Mouse (Mus musculus): Measurements from ENCODE around the gene Asb17. TPM values are rescaled to one million over a fixed set of nuclear protein-coding genes. Genes with fewer than 3 reads are reported as not detected.
"Not testable (repeated sequence)": the region's sequence is repeated elsewhere in the genome, so short reads cannot be mapped to it uniquely, and the experiment has no call there.

Asb17 gene
- total RNA-seq, 2 experiments from 2014 or later, result not detected

DNA sequence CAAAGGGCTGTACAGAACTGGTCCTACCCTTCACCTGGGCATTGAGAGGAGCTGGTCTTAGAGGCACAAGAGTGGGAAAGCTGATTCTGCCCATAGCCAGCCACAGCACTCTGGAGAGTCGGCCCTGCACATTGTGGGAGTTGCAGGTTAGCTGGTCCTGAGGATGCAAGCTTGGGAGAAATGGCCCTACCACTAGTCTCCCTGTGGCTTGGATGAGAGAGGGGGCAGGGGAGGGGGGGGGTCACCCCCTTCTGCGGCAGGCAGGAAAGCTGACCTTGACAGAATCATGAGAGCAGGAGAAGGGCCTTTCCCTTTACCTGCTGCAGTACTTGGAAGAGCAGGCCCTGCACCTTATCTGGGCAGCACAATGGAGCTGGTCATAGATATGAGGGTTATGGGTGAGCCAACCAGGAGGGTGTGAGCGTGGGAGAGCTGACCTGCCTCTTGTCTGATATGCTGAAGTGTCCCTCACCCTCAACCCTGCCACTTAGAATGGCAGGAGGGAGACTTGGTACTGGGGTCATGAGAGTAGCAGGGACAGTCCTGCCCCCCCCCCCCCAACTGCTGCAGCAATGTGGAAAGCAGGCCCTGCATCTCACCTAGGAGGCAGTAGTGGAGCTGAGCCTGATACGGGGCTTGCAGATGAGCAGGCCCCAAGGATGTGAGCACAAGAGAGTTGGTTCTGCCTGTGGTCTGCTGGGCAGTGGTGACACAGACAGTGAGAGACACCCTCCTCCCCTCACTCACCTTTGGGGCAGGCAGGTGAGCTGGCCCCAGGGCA, 11.9 kb upstream of the Asb17 start:
- no peak for DNase-seq

GRCm38 (mm10) chr3:153832654-153832945, 11.4 kb upstream of the Asb17 start:
- no peak for DNase-seq

DNA sequence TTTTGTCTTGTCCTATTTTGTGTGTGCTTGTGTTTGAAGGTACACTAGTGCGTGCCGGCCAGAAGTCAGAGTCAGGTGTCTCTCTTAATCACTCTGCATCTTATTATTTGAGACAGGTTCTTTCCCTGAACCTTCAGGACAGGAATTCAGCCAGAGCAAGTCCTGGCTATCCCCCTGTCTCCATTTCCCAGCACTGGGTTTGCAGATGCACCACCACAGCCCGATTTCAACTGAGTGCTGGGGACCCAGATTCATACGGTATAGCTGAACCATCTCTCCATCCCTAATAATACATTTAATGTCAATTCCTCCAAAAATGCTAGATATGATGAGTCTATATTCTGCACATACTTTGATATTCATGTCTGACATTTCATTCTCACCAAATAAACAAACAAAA, 9.9 kb upstream of the Asb17 start:
- no peak for DNase-seq

DNA sequence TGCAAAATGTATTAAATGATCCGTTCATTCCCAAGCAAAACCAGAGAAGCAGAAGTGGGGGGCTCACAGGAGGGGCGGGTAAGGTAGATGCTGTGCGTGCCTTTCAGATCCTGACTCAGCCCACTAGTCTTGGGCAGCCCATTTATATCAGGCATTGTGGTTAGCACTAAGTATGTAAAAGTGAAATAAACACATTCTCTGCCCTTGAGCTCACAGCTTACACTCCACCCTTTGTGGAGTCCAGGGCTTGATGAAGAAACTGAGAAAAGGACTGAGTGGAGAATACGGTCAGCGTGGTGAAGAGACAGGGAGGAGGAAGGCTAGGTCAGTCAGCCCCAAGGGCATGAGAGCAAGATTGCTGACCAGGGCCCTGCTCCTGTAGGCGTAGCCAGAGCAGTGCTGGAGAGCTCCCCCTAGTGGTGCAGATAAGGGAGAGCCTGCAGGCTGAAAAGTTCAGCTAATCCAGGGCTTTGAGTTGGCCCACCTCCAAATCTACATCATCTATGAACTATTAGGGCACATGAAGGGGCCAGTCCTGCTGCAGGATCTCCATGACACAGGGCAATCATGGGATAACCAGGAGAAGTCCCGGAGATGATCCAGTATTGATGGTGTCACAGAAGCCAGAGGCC, 8.4 kb upstream of the Asb17 start:
- DNase-seq, result peak; percentile 73

GRCm38 (mm10) chr3:153836316-153836715, 7.7 kb upstream of the Asb17 start:
- DNase-seq, result no peak

DNA sequence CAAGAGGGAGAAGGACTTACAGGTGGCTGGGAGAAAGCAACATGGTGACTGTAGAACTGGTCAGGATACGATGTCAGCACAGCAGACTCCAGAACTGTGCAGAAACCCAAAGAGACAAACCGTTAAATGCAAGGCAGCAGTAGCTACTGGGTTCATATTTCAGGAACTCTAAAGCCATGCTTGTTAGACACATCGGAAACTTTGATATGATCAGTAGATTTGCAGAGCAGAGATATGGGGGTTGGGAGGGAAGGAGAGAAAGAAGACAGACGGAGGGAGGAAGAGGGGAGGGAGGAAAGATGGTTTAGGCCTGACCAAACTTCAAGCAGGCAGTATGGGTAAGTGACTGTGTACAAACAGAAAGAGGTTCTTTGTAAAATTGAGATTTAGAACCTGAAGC, 6.4 kb upstream of the Asb17 start:
- no peak for DNase-seq

GRCm38 (mm10) chr3:153844757-153845156, 748 bp downstream of the Asb17 start:
- DNase-seq, result no peak

DNA sequence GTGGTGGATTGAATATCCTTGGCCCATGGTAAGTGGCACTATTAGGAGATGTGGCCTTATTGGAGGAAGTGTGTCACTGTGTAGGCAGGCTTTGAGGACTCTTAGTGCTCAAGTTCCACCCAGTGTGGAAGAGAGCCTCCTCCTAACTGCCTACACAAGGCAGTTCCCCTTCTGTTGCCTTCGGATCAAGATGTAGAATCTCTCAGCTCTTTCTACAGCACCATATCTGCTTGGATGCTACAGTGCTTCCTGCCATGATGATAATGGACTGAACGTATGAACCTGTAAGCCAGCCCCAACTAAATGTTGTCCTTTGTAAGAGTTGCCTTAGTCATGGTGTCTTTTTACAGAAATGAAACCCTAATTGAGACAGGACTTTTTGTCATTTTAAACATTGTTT, 1.5 kb downstream of the Asb17 start:
- DNase-seq, result no peak

- no peak for DNase-seq
Measured at GRCm38 (mm10) chr3:153846109-153846508, 2.1 kb downstream of the Asb17 start.

DNA sequence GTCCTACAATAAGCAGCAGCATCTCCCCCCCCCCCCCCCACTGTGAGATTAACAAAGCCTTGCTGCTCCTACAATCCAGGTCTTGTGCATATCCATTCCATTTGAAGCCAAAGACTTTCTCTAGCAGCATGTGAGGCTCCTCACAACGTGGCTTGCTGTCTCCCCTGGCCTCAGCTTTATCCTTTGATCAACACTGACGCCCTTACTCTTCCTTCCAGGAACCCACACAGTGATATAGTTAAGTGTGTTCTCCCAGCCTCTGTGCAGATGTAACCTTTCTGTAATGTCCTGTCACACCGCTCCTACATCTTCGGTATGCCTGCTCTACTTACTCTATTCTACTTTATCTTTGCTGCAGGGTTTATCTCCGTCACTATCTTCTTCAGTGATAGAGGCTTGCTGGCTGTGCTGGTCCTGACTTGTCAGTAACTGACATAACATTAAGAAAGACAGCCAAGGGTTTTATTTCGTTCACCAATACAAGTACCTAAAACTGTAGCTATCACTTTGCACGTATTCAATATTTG, 3.3 kb downstream of the Asb17 start:
- no peak for DNase-seq

DNA sequence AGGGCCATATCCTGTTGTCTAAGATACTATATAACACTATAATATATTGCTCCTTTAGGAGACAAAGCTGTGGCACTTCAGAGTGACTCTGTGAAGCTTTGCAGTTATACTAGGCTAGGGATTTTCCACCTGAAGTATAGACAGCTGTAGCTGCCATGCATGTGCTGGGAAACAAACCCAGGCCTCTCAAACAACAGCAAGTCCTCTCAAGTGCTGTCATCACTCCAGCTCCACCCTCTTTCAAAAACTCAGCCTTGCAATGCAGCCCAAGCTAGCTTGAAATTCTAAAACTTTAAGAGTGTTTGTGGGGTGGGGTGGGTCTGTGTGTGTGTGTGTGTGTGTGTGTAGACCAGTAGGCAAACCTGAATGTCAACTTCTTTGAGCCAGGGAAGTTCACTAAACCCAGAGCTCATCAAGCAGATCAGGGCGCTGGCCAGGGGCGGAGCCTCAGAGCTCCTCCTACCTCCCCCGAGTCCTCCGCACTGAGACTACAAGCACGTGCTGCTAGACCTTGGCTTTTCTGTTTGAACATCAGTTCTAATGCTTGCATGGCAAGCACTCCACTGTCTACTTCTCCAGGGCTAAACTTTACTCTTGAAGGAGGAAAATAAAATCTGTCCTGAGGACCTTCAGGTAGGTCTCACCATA, 5.5 kb downstream of the Asb17 start:
- no peak for DNase-seq

- DNase-seq, result no peak
Measured at GRCm38 (mm10) chr3:153850759-153851158, 6.8 kb downstream of the Asb17 start.

DNA sequence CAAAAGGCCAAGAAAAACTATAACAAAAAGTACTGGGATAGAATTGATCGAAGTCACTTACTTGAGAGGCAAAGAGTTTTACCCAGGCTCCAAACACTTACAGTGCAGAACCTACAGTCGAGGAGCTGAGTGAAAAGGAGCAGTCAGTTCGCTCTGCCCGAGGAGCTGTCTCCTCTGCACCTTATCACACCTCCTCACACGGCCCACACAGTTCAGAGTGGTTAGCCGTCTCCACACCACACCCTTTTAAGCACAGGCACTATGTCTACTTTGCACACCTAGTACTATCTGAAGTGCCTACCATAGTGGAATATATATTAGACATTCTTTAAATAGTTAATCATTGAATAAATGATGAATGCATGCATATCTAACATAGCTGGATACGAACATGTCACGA, 8.3 kb downstream of the Asb17 start:
- DNase-seq, result no peak

- no peak for DNase-seq
Measured at GRCm38 (mm10) chr3:153858350-153859001, 14.5 kb downstream of the Asb17 start.

DNA sequence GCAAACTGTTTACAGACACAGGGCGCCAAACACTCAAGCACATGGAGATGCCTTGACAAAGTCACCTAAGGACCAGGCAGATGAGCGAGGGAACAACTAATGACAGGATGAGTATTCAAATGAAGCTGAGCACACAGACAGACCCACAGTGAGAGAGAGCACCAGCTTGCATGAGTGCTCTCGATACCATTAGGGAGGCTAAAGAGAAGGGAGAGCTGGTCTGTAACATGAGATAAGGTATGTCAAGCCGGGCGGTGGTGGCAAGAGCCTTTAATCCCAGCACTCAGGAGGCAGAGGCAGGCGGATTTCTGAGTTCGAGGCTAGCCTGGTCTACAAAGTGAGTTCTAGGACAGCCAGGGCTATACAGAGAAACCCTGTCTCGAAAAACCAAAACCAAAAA, 16.4 kb downstream of the Asb17 start:
- not testable (repeated sequence) for DNase-seq

DNA sequence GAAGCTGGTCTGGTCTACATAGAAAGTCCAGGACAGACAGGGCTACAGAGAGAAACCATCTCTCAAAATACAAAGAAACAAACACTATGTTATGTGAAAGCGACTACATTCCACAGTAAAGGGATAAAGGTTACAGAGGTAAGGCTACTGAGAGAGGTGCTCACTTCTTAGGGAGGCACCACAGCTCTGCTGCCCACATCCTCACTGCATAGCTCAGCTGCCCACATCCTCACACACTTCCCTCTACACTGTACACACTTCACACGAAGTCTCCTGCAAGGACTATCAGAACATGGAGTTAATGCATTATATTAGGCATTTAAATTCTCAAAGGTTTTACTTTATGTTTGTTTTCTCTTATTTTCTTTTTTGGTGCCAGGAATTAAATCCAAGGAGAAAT, 19.8 kb downstream of the Asb17 start:
- DNase-seq, result no peak

GRCm38 (mm10) chr3:153864636-153865429, 20.8 kb downstream of the Asb17 start:
- no peak for DNase-seq

DNA sequence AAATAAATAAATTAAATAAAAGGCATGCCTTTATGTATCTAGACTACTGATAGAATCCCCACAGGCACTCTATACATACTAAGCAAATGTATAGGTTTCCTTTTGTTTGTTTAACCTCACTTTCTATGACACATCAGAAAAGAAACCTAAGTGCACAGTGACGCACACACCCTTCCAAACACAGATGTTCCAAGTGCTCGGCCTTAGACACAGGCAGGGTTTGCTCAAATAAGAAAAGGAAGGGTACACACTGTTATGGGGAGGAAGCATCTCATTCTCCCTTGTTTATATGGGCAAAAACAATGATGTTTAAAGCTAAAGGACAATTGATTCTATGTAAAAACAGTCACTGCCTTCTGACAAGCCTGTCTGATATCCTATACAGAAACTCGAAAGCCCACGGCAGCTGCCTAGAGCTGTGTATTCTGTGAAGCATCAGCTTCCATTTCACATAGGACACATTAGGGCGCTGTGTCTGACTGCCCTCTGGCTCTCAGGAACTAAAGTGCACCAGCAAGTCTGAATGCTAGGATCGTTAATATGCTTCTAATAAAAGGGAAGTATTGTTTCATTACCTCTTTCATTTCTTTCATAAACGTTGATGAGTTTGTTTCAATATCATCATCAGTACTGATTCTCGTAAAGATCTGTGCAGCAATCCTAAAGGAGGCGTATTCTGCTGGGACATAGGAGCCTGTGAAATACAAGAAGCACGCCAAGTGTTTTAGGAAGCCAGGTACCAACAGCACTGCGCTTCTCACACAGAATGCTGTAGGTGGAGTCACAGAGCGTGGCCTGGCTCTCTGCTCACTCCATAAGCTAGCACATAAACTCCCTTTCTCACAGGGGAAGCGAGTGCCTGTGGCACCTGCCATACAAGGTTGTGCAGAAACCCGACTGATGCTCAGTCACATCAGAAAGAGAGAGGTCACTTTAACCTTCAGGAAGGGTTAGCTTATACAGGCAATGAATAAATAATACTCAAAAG, 23.4 kb downstream of the Asb17 start:
- DNase-seq, result no peak

- DNase-seq, result no peak
Measured at GRCm38 (mm10) chr3:153871396-153871795, 27.4 kb downstream of the Asb17 start.

DNA sequence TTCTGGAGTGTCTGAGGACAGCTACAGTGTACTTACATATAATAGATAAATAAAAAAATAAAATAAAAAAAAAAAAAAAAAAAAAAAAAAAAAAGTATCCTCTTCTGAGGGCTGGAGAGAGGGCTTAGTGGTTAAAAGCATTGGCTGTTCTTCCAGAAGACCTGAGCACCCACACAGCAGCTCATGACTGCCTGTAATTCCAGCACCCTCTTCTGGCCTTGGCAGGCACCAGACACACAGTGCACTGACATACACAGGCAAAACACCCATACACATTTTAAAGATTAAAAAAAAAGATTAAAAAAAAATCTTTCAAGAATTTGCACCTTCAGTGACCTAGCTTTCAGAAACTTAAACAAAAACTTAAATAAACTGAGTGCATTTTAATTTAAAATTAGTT, 42.3 kb downstream of the Asb17 start:
- DNase-seq, result no peak

DNA sequence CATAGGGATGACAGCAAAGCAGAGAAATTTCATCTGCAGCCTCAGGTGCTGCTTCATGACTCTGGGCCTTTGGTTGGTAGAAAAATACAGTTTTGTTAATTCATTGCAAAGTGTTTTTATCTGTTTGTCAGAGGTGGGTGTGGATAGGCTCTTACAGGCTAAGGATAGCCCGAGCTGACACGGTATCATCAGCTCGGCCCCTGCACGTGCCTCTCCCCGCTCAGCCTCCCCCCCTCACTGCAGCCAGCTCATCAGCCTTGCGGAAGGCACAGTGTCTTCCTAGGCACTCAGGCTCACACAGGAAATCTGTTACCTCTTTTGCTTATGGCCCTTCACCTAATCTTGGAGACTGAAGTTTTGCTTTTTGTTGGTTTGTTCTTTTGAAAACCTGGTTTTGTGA, 44.1 kb downstream of the Asb17 start:
- no peak for DNase-seq
